Mouse (Mus musculus): Measurements from ENCODE around the gene Prkca. TPM values are rescaled to one million over a fixed set of nuclear protein-coding genes. Genes with fewer than 3 reads are reported as not detected.

Prkca gene
- polyA plus RNA-seq, 1 experiment: 5.4 TPM

DNA sequence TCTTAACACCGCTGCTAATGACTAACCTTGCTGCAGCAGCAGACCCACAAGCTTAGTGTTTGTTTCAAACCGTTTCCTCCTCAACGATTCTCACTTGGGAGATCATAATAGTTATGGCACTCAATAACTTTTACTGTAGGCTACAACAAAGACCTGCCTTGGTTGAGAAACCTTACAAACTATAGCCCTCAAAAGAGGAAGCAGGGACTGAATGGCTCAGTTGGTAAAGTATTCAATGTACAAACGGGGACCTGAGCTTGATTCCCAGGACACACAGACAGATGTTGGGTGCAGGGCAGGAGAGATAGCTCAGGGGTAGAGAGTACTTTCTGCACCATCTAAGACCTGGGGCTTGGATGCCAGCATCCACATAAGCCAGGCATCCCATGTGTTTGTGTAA lies 191.1 kb downstream of the Prkca start:
- TF ChIP-seq POLR2A (IDR thresholded peaks at IDR 0.05; ENCODE audit: low read depth, low read length) (no peak), CTCF (conservative IDR thresholded peaks at IDR 0.05; ENCODE audit: insufficient read depth, insufficient read length, low read depth, low read length) (no peak)
- no peaks in the 10 kb centered on the region for H3K27me3 ChIP-seq (replicated peaks; ENCODE audit: control insufficient read depth, insufficient read depth, low read length)
- H3K27ac ChIP-seq (ENCODE audit: insufficient read depth, low read depth, low read length): no peak overlapping the region
- H3K4me1 ChIP-seq (ENCODE audit: control insufficient read depth, insufficient read depth, low read length): no peaks in the 10 kb centered on the region
- no peak overlapping the region for H3K4me3 ChIP-seq (ENCODE audit: insufficient read depth, low read depth, low read length)
- no peaks in the 10 kb centered on the region for H3K36me3 ChIP-seq (ENCODE audit: control insufficient read depth, insufficient read depth, low read length)
- 39% methylated on average over 4 of the region's 4 CpGs for WGBS
- no peak for DNase-seq

GRCm38 (mm10) chr11:108150410-108150809 lies 193.3 kb downstream of the Prkca start:
- no peak for DNase-seq
- TF ChIP-seq POLR2A (IDR thresholded peaks at IDR 0.05; ENCODE audit: low read depth, low read length) (no peak), CTCF (conservative IDR thresholded peaks at IDR 0.05; ENCODE audit: insufficient read depth, insufficient read length, low read depth, low read length) (no peak)
- Histone ChIP-seq H3K27me3 (replicated peaks; ENCODE audit: control insufficient read depth, insufficient read depth, low read length) (no peaks in the 10 kb centered on the region), H3K4me1 (ENCODE audit: control insufficient read depth, insufficient read depth, low read length) (no peaks in the 10 kb centered on the region), H3K36me3 (ENCODE audit: control insufficient read depth, insufficient read depth, low read length) (no peaks in the 10 kb centered on the region), H3K4me3 (ENCODE audit: insufficient read depth, low read depth, low read length) (no peak overlapping the region), H3K27ac (ENCODE audit: insufficient read depth, low read depth, low read length) (no peak overlapping the region)
- 74% methylated on average over 7 of the region's 7 CpGs for WGBS

GRCm38 (mm10) chr11:108149187-108149586 lies 194.5 kb downstream of the Prkca start:
- Histone ChIP-seq H3K36me3 (ENCODE audit: control insufficient read depth, insufficient read depth, low read length) (no peaks in the 10 kb centered on the region), H3K27ac (ENCODE audit: insufficient read depth, low read depth, low read length) (no peak overlapping the region), H3K4me1 (ENCODE audit: control insufficient read depth, insufficient read depth, low read length) (no peaks in the 10 kb centered on the region), H3K4me3 (ENCODE audit: insufficient read depth, low read depth, low read length) (no peak overlapping the region), H3K27me3 (replicated peaks; ENCODE audit: control insufficient read depth, insufficient read depth, low read length) (no peaks in the 10 kb centered on the region)
- TF ChIP-seq POLR2A (IDR thresholded peaks at IDR 0.05; ENCODE audit: low read depth, low read length): no peak
- WGBS: 85% methylated on average over 9 of the region's 9 CpGs
- DNase-seq: no peak

- Histone ChIP-seq H3K36me3 (ENCODE audit: control insufficient read depth, insufficient read depth, low read length) (no peaks in the 10 kb centered on the region), H3K27ac (ENCODE audit: insufficient read depth, low read depth, low read length) (no peak overlapping the region), H3K27me3 (replicated peaks; ENCODE audit: control insufficient read depth, insufficient read depth, low read length) (no peaks in the 10 kb centered on the region), H3K4me3 (ENCODE audit: insufficient read depth, low read depth, low read length) (no peak overlapping the region), H3K4me1 (ENCODE audit: control insufficient read depth, insufficient read depth, low read length) (no peaks in the 10 kb centered on the region)
- WGBS: 71% methylated on average over 4 of the region's 4 CpGs
- DNase-seq: no peak
- TF ChIP-seq CTCF (conservative IDR thresholded peaks at IDR 0.05; ENCODE audit: insufficient read depth, insufficient read length, low read depth, low read length): no peak
- TF ChIP-seq POLR2A (IDR thresholded peaks at IDR 0.05; ENCODE audit: low read depth, low read length): no peak
These were observed 195.2 kb downstream of the Prkca start for GRCm38 (mm10) chr11:108148491-108148890.

GRCm38 (mm10) chr11:108145752-108146496 lies 197.8 kb downstream of the Prkca start:
- H3K27ac ChIP-seq (ENCODE audit: insufficient read depth, low read depth, low read length): no peak overlapping the region
- TF ChIP-seq POLR2A (IDR thresholded peaks at IDR 0.05; ENCODE audit: low read depth, low read length): no peak
- no peak for TF ChIP-seq CTCF (conservative IDR thresholded peaks at IDR 0.05; ENCODE audit: insufficient read depth, insufficient read length, low read depth, low read length)
- no peaks in the 10 kb centered on the region for H3K4me1 ChIP-seq (ENCODE audit: control insufficient read depth, insufficient read depth, low read length)
- no peak for DNase-seq
- no peaks in the 10 kb centered on the region for H3K36me3 ChIP-seq (ENCODE audit: control insufficient read depth, insufficient read depth, low read length)
- 81% methylated on average over 13 of the region's 13 CpGs for WGBS
- H3K4me3 ChIP-seq (ENCODE audit: insufficient read depth, low read depth, low read length): no peak overlapping the region
- no peaks in the 10 kb centered on the region for H3K27me3 ChIP-seq (replicated peaks; ENCODE audit: control insufficient read depth, insufficient read depth, low read length)

DNA sequence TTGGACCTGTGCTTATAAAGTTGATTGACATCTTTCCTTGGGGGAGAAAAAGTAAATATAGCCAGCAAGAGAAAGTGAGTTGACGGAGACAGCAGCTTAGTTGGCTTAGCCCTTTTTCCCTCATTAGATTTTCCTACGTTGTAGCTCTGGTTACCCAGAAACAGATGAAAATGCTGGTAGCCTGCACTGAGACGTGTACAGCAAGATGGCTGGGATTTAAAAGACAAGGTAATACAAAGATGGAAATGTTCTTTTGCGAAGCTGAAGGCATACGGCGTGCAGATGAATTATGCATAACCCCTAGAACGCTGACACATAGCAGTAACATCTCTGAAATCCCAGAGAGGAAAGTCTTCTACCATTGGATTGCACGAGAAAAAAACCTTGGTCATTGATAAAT lies 198.6 kb downstream of the Prkca start:
- H3K4me3 ChIP-seq (ENCODE audit: insufficient read depth, low read depth, low read length): no peak overlapping the region
- H3K4me1 ChIP-seq (ENCODE audit: control insufficient read depth, insufficient read depth, low read length): no peaks in the 10 kb centered on the region
- no peak for DNase-seq
- no peaks in the 10 kb centered on the region for H3K36me3 ChIP-seq (ENCODE audit: control insufficient read depth, insufficient read depth, low read length)
- H3K27ac ChIP-seq (ENCODE audit: insufficient read depth, low read depth, low read length): no peak overlapping the region
- H3K27me3 ChIP-seq (replicated peaks; ENCODE audit: control insufficient read depth, insufficient read depth, low read length): no peaks in the 10 kb centered on the region
- 91% methylated on average over 8 of the region's 8 CpGs for WGBS
- TF ChIP-seq POLR2A (IDR thresholded peaks at IDR 0.05; ENCODE audit: low read depth, low read length): no peak
- no peak for TF ChIP-seq CTCF (conservative IDR thresholded peaks at IDR 0.05; ENCODE audit: insufficient read depth, insufficient read length, low read depth, low read length)

DNA sequence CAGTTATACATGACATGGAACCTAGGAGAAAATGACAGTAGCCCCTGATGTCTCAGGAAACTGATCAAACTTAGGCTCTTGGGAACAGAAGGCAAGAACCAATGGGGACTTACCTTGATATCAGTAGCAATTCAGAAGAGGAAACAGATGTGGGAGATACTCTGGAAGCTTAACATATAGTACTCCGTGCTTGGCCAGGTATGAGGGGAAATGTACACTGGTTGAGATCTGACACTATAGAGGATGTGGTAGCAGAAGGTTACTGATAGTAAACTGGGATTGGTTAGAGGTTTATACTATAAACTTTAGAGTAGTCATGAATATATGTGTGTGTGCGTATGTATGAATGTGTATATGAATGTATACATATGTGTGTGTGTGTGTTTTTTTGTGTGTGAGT lies 200.0 kb downstream of the Prkca start:
- DNase-seq: no peak
- Histone ChIP-seq H3K4me1 (ENCODE audit: control insufficient read depth, insufficient read depth, low read length) (no peaks in the 10 kb centered on the region), H3K4me3 (ENCODE audit: insufficient read depth, low read depth, low read length) (no peak overlapping the region), H3K36me3 (ENCODE audit: control insufficient read depth, insufficient read depth, low read length) (no peaks in the 10 kb centered on the region), H3K27ac (ENCODE audit: insufficient read depth, low read depth, low read length) (no peak overlapping the region), H3K27me3 (replicated peaks; ENCODE audit: control insufficient read depth, insufficient read depth, low read length) (no peaks in the 10 kb centered on the region)
- WGBS: 90% methylated on average over 2 of the region's 2 CpGs
- TF ChIP-seq CTCF (conservative IDR thresholded peaks at IDR 0.05; ENCODE audit: insufficient read depth, insufficient read length, low read depth, low read length) (no peak), POLR2A (IDR thresholded peaks at IDR 0.05; ENCODE audit: low read depth, low read length) (no peak)
